Mouse (Mus musculus): ENCODE measurements around the gene Bcl9. TPM values are rescaled to one million over a fixed set of nuclear protein-coding genes. Genes with fewer than 3 reads are reported as not detected.

Bcl9 gene
- polyA plus RNA-seq, 1 experiment: 0.05 TPM

- no peaks in the 10 kb centered on the region for H3K9me3 ChIP-seq (ENCODE audit: control insufficient read depth, low read length)
- H3K4me3 ChIP-seq (replicated peaks): no peak overlapping the region
- H3K4me1 ChIP-seq (ENCODE audit: control insufficient read depth): no peaks in the 10 kb centered on the region
- TF ChIP-seq TAL1 (IDR thresholded peaks at IDR 0.05; ENCODE audit: low read length) (no peak), GATA1 (IDR thresholded peaks at IDR 0.05; ENCODE audit: low read length) (no peak)
- H3K36me3 ChIP-seq (ENCODE audit: control insufficient read depth): no peaks in the 10 kb centered on the region
- H3K27me3 ChIP-seq (ENCODE audit: control insufficient read depth): no peaks in the 10 kb centered on the region
Observed at GRCm38 (mm10) chr3:97274516-97275230, 23.0 kb downstream of the Bcl9 start.

GRCm38 (mm10) chr3:97273876-97274275, 23.8 kb downstream of the Bcl9 start:
- Histone ChIP-seq H3K9me3 (ENCODE audit: control insufficient read depth, low read length) (no peaks in the 10 kb centered on the region), H3K4me3 (replicated peaks) (no peak overlapping the region), H3K36me3 (ENCODE audit: control insufficient read depth) (no peaks in the 10 kb centered on the region), H3K27me3 (ENCODE audit: control insufficient read depth) (no peaks in the 10 kb centered on the region), H3K4me1 (ENCODE audit: control insufficient read depth) (no peaks in the 10 kb centered on the region)
- no peak for TF ChIP-seq GATA1 (IDR thresholded peaks at IDR 0.05; ENCODE audit: low read length)
- TF ChIP-seq TAL1 (IDR thresholded peaks at IDR 0.05; ENCODE audit: low read length): no peak

GRCm38 (mm10) chr3:97265667-97266415, 31.9 kb downstream of the Bcl9 start:
- TF ChIP-seq GATA1 (IDR thresholded peaks at IDR 0.05; ENCODE audit: low read length): no peak
- TF ChIP-seq TAL1 (IDR thresholded peaks at IDR 0.05; ENCODE audit: low read length): no peak

GRCm38 (mm10) chr3:97262235-97262634, 35.5 kb downstream of the Bcl9 start:
- H3K4me1 ChIP-seq (ENCODE audit: control insufficient read depth): no peaks in the 10 kb centered on the region
- TF ChIP-seq TAL1 (IDR thresholded peaks at IDR 0.05; ENCODE audit: low read length): no peak
- no peak for TF ChIP-seq GATA1 (IDR thresholded peaks at IDR 0.05; ENCODE audit: low read length)
- H3K4me3 ChIP-seq (replicated peaks): no peak overlapping the region

More at GRCm38 (mm10) chr3:97265667-97266415, 31.9 kb downstream of the Bcl9 start:
- Histone ChIP-seq H3K36me3 (ENCODE audit: control insufficient read depth) (no peaks in the 10 kb centered on the region), H3K27me3 (ENCODE audit: control insufficient read depth) (no peaks in the 10 kb centered on the region), H3K4me3 (replicated peaks) (no peak overlapping the region), H3K9me3 (ENCODE audit: control insufficient read depth, low read length) (no peaks in the 10 kb centered on the region), H3K4me1 (ENCODE audit: control insufficient read depth) (no peaks in the 10 kb centered on the region)

GRCm38 (mm10) chr3:97255706-97256339, 41.9 kb downstream of the Bcl9 start:
- Histone ChIP-seq H3K4me1 (ENCODE audit: control insufficient read depth) (no peaks in the 10 kb centered on the region), H3K36me3 (ENCODE audit: control insufficient read depth) (no peaks in the 10 kb centered on the region), H3K27me3 (ENCODE audit: control insufficient read depth) (peaks cover 6% of the 10 kb centered on the region), H3K9me3 (ENCODE audit: control insufficient read depth, low read length) (peaks cover 7% of the 10 kb centered on the region), H3K4me3 (replicated peaks) (no peak overlapping the region)
- TF ChIP-seq TAL1 (IDR thresholded peaks at IDR 0.05; ENCODE audit: low read length): no peak
- no peak for TF ChIP-seq GATA1 (IDR thresholded peaks at IDR 0.05; ENCODE audit: low read length)

More at GRCm38 (mm10) chr3:97262235-97262634, 35.5 kb downstream of the Bcl9 start:
- H3K36me3 ChIP-seq (ENCODE audit: control insufficient read depth): no peaks in the 10 kb centered on the region
- H3K27me3 ChIP-seq (ENCODE audit: control insufficient read depth): no peaks in the 10 kb centered on the region
- peaks cover 7% of the 10 kb centered on the region for H3K9me3 ChIP-seq (ENCODE audit: control insufficient read depth, low read length)

GRCm38 (mm10) chr3:97254861-97255465, 42.8 kb downstream of the Bcl9 start:
- TF ChIP-seq GATA1 (IDR thresholded peaks at IDR 0.05; ENCODE audit: low read length): no peak
- no peak for TF ChIP-seq TAL1 (IDR thresholded peaks at IDR 0.05; ENCODE audit: low read length)
- H3K27me3 ChIP-seq (ENCODE audit: control insufficient read depth): peaks cover 6% of the 10 kb centered on the region
- H3K4me1 ChIP-seq (ENCODE audit: control insufficient read depth): no peaks in the 10 kb centered on the region
- H3K4me3 ChIP-seq (replicated peaks): no peak overlapping the region
- H3K36me3 ChIP-seq (ENCODE audit: control insufficient read depth): no peaks in the 10 kb centered on the region
- H3K9me3 ChIP-seq (ENCODE audit: control insufficient read depth, low read length): peaks cover 7% of the 10 kb centered on the region

GRCm38 (mm10) chr3:97253823-97254600, 43.7 kb downstream of the Bcl9 start:
- Histone ChIP-seq H3K4me1 (ENCODE audit: control insufficient read depth) (no peaks in the 10 kb centered on the region), H3K27me3 (ENCODE audit: control insufficient read depth) (peaks cover 6% of the 10 kb centered on the region), H3K4me3 (replicated peaks) (no peak overlapping the region), H3K9me3 (ENCODE audit: control insufficient read depth, low read length) (peaks cover 4% of the 10 kb centered on the region), H3K36me3 (ENCODE audit: control insufficient read depth) (no peaks in the 10 kb centered on the region)
- no peak for TF ChIP-seq TAL1 (IDR thresholded peaks at IDR 0.05; ENCODE audit: low read length)
- no peak for TF ChIP-seq GATA1 (IDR thresholded peaks at IDR 0.05; ENCODE audit: low read length)

GRCm38 (mm10) chr3:97252896-97253295, 44.8 kb downstream of the Bcl9 start:
- no peak for TF ChIP-seq TAL1 (IDR thresholded peaks at IDR 0.05; ENCODE audit: low read length)
- TF ChIP-seq GATA1 (IDR thresholded peaks at IDR 0.05; ENCODE audit: low read length): no peak
- Histone ChIP-seq H3K4me1 (ENCODE audit: control insufficient read depth) (no peaks in the 10 kb centered on the region), H3K36me3 (ENCODE audit: control insufficient read depth) (no peaks in the 10 kb centered on the region)

More at GRCm38 (mm10) chr3:97252896-97253295, 44.8 kb downstream of the Bcl9 start:
- Histone ChIP-seq H3K27me3 (ENCODE audit: control insufficient read depth) (peaks cover 6% of the 10 kb centered on the region), H3K4me3 (replicated peaks) (no peak overlapping the region), H3K9me3 (ENCODE audit: control insufficient read depth, low read length) (no peaks in the 10 kb centered on the region)

Measured in erythroblast, embryonic 14.5 days (primary cell).